Mouse (Mus musculus) MEL-GATA-1-ER (cell line): ENCODE results near the gene Gnmt.

ENCODE experiments used
- DNase-seq: peaks from one replicate; pipeline ENCODE4 v3.0.0-alpha.2; 2012; ENCODE audit warnings: low read depth; ENCODE audit errors: extremely low read depth

The Gnmt gene

GRCm38 (mm10) chr17:46703971-46704886 is 24.7 kb downstream of the Gnmt start:
- DNase-seq: no peak

- DNase-seq: no peak
Measured at GRCm38 (mm10) chr17:46702506-46702905, 26.5 kb downstream of the Gnmt start.

GRCm38 (mm10) chr17:46702100-46702499 is 26.9 kb downstream of the Gnmt start:
- DNase-seq: no peak

- no peak for DNase-seq
Measured at GRCm38 (mm10) chr17:46701489-46701888, 27.5 kb downstream of the Gnmt start.

- no peak for DNase-seq
Measured at GRCm38 (mm10) chr17:46699912-46700311, 29.1 kb downstream of the Gnmt start.

- DNase-seq: no peak
Measured at GRCm38 (mm10) chr17:46699245-46699644, 29.7 kb downstream of the Gnmt start.

- no peak for DNase-seq
Measured at GRCm38 (mm10) chr17:46698515-46698914, 30.5 kb downstream of the Gnmt start.

- DNase-seq: no peak
Measured at GRCm38 (mm10) chr17:46694517-46695063, 34.4 kb downstream of the Gnmt start.

GRCm38 (mm10) chr17:46691390-46691789 is 37.6 kb downstream of the Gnmt start:
- DNase-seq: no peak

GRCm38 (mm10) chr17:46690665-46691064 is 38.3 kb downstream of the Gnmt start:
- DNase-seq: no peak

- no peak for DNase-seq
Measured at GRCm38 (mm10) chr17:46685913-46686312, 43.1 kb downstream of the Gnmt start.

- no peak for DNase-seq
Measured at GRCm38 (mm10) chr17:46682654-46683389, 46.1 kb downstream of the Gnmt start.

GRCm38 (mm10) chr17:46681466-46682118 is 47.4 kb downstream of the Gnmt start:
- peak; percentile 4 for DNase-seq

GRCm38 (mm10) chr17:46680760-46681373 is 48.1 kb downstream of the Gnmt start, which contains the start of gene Klhdc3:
Klhdc3 (minus strand) TSS chr17:46680914.
- peak; percentile 95 for DNase-seq

- peak; percentile 44 for DNase-seq
Measured at GRCm38 (mm10) chr17:46679843-46680759, 48.9 kb downstream of the Gnmt start.

- DNase-seq: no peak
Measured at GRCm38 (mm10) chr17:46678911-46679310, 50.1 kb downstream of the Gnmt start.

- DNase-seq: no peak
Measured at GRCm38 (mm10) chr17:46678416-46678815, 50.6 kb downstream of the Gnmt start, which contains the start of gene Mea1. Mea1 (plus strand) TSS chr17:46678793.
